Mouse (Mus musculus) stomach, embryonic 16.5 days (tissue): ENCODE results near the gene Dazap1. TPM values are rescaled to one million over a fixed set of nuclear protein-coding genes. Genes with fewer than 3 reads are reported as not detected.

Source experiments
- ATAC-seq: fragments of 200-750 bp; cut with Nextera tagmentation; 2 replicates; pipeline ENCODE4 v1.8.0; 2017; ENCODE audit warnings: moderate number of reproducible peaks, moderate TSS enrichment; ENCODE audit not compliant: insufficient read depth, low FRiP score
- H3K27ac ChIP-seq: fragments of 300-500 bp; sonication (generic); 2 replicates; pipeline ENCODE4 v1.5.1; 2014; ENCODE audit warnings: low read length
- H3K27me3 ChIP-seq: fragments of 300-500 bp; sonication (generic); 2 replicates; pipeline ENCODE4 v1.6.1; 2014; ENCODE audit warnings: low read length, control low read depth, mixed read lengths; ENCODE audit not compliant: control insufficient read depth, insufficient read depth
- H3K36me3 ChIP-seq: fragments of 300-500 bp; sonication (generic); 2 replicates; pipeline ENCODE4 v1.6.1; 2014; ENCODE audit warnings: low read length; ENCODE audit not compliant: control insufficient read depth, insufficient read depth
- H3K4me1 ChIP-seq: fragments of 300-500 bp; sonication (generic); 2 replicates; pipeline ENCODE4 v1.6.1; 2014; ENCODE audit warnings: low read length, control low read depth, mixed read lengths; ENCODE audit not compliant: control insufficient read depth, insufficient read depth
- H3K4me2 ChIP-seq: fragments of 300-500 bp; sonication (generic); 2 replicates; pipeline ENCODE4 v1.6.1; 2014; ENCODE audit warnings: low read depth, low read length, mixed read lengths
- H3K4me3 ChIP-seq: fragments of 300-500 bp; sonication (generic); replicated peaks from 2 replicates; pipeline ENCODE4 v1.5.1; 2014; ENCODE audit warnings: mild to moderate bottlenecking, low read length
- H3K9ac ChIP-seq: fragments of 300-500 bp; sonication (generic); 2 replicates; pipeline ENCODE4 v1.6.1; 2014; ENCODE audit warnings: low read length
- H3K9me3 ChIP-seq: fragments of 300-500 bp; sonication (generic); replicated peaks from 2 replicates; pipeline ENCODE4 v1.6.1; 2016; ENCODE audit warnings: low read length, control low read depth; ENCODE audit not compliant: control insufficient read depth
- WGBS: fragments of 180-500 bp; shearing (Covaris S2); extraction: QIAGEN DNeasy Blood & Tissue Kit; methylation state at CpG from one replicate; pipeline ENCODE4 v1.1.7; 2014; 5-methylcytosine and 5-hydroxymethylcytosine counted together
- polyA plus RNA-seq: library from polyadenylated mRNA; unstranded; fragments of >200 nt; fragmentation: Nextera tagmentation; extraction: Ambion mirVana; gene quantifications from 2 replicates; pipeline ENCODE4 v1.2.1, GENCODE M21; 2015

The Dazap1 gene
- polyA plus RNA-seq, 1 experiment from 2014 or later: 43.9 TPM

DNA sequence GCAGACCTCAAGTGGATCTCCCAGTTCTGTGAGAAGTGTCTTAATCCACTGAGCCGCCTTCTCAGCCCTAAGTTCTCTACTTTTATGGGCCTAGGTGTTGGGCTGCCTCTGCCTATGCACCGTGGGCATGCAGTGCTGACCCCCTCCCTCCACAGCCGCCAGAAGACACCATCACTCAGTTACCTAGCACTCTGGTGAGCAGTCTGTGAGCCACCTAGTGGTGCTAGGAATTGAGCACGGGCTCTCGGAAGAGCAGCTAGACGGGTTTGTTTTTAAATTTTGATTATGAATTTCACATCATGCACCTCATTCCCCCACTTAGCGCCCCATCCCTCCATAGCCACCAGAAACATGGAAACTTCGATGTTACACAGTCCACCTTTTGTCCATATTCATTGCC is 27.4 kb downstream of the Dazap1 start:
- Histone ChIP-seq H3K27me3 (no peaks in the 10 kb centered on the region), H3K9me3 (no peaks in the 10 kb centered on the region), H3K4me1 (peaks cover 8% of the 10 kb centered on the region), H3K27ac (0 out of 2 replicates have a peak overlapping the region, but pooled peaks have one; percentile 19), H3K9ac (no peak overlapping the region), H3K36me3 (peaks cover 7% of the 10 kb centered on the region; the same call in 1 of the 2 replicates), H3K4me2 (no peak overlapping the region), H3K4me3 (no peak overlapping the region)
- ATAC-seq: no peak
- WGBS: 64% methylated on average over 8 of the region's 8 CpGs

DNA sequence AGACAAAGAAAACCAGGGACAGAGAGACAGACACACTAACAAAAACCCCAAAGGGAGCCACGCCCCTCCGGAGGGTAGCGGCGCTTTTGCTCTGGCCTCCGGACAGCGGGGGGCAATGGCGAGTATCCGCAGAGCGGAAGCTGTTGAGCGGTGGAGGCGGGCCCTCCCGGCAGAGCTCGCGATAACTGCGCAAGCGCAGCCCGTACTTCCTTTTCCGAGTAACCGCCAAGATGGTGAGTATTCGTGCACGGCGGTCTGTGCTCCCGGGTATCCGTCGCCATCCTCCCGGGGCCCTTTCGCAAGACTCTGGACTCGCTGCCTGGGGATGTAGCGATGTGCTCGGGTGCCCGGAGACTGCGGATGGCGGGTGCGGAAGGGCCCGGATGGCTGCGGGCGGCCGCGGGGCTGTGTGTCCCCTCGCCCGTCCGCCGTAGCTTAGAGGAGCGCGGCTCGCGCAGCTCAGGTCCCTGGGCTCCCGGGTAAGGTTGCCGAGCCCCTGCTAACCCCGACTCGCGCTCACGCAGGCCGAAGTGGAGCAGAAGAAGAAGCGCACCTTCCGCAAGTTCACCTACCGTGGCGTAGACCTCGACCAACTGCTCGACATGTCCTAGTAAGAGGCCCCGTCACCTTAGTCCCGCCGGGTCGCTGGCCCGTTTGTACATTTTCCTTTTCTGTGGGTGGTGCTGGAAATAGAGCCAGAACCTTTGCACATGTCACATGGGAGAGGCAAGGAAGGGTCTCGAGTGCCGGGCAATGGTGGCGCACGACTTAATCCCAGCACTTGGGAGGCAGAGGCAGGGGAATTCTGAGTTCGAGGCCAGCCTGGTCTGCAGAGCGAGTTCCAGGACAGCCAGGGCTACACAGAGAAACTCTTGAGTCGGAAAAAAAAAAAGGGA is 31.2 kb downstream of the Dazap1 start, which contains the start of gene Rps15:
Gene Rps15 (plus strand): TSS at position 203 of the 896 bp plus-strand sequence.
- Histone ChIP-seq H3K36me3 (peaks cover 10% of the 10 kb centered on the region; the same call in 1 of the 2 replicates), H3K4me3 (peak within 1 kb of the TSS; percentile 90), H3K4me2 (peak within 1 kb of the TSS; percentile 100), H3K9me3 (no peaks in the 10 kb centered on the region), H3K27ac (peak within 1 kb of the TSS; percentile 81), H3K9ac (peak within 1 kb of the TSS; percentile 98), H3K27me3 (no peaks in the 10 kb centered on the region), H3K4me1 (peaks cover 15% of the 10 kb centered on the region)
- peak; percentile 89 for ATAC-seq
- whole genome bisulfite sequencing: under 1% methylated on average over 70 of the region's 72 CpGs

DNA sequence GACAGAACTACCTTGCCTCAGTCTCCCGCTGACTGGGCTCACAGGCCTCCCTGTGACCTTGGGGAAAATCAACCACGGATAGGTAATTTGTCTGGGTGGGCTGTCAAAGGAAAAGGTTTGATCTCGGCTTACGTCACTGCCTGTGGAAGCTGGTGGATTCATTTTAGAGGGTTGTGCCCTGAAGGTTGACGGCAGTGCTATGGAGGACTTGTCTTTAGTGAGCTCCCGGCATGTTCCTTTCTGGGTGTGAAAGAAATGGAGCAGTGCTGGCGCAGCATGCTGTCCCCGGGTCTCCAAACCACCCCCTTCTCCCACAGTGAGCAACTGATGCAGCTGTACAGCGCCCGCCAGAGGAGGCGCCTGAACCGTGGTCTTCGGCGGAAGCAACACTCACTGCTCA is 32.0 kb downstream of the Dazap1 start:
- peak overlapping the region; percentile 98 for H3K9ac ChIP-seq
- peak overlapping the region; percentile 81 for H3K27ac ChIP-seq
- WGBS: 18% methylated on average over 14 of the region's 14 CpGs
- peaks cover 6% of the 10 kb centered on the region for H3K27me3 ChIP-seq
- 0 out of 2 replicates have a peak, but pooled peaks cover 8% of the 10 kb centered on the region for H3K36me3 ChIP-seq
- peak overlapping the region; percentile 90 for H3K4me3 ChIP-seq
- ATAC-seq: no peak
- H3K4me2 ChIP-seq: peak overlapping the region; percentile 100
- H3K9me3 ChIP-seq: no peaks in the 10 kb centered on the region
- peaks cover 15% of the 10 kb centered on the region for H3K4me1 ChIP-seq

DNA sequence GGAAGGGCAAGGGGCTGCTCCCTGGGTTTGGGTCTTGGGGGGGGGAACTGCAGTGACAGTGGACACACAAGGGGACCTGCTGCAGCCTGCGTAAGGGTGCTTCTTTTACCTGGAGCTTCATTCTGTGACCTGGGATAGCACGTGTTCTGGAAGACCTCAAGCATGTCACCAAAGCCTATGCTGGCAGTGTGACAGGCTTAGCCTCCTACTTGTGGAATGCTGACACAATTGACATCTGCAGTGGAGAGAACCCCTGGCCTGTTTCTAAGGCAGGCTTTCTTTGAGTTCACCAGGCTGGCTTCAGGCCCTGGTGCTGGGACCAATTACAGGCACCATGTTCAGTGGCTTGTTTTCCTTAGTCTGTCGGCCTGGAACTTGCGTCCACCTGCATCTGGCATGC is 33.0 kb downstream of the Dazap1 start:
- no peaks in the 10 kb centered on the region for H3K9me3 ChIP-seq
- ATAC-seq: no peak
- H3K9ac ChIP-seq: no peak overlapping the region
- WGBS: 77% methylated on average over 4 of the region's 4 CpGs
- H3K4me3 ChIP-seq: no peak overlapping the region
- no peak overlapping the region for H3K27ac ChIP-seq
- peaks cover 16% of the 10 kb centered on the region for H3K27me3 ChIP-seq
- no peak overlapping the region for H3K4me2 ChIP-seq
- peaks cover 15% of the 10 kb centered on the region for H3K4me1 ChIP-seq
- H3K36me3 ChIP-seq: 0 out of 2 replicates have a peak, but pooled peaks cover 8% of the 10 kb centered on the region

DNA sequence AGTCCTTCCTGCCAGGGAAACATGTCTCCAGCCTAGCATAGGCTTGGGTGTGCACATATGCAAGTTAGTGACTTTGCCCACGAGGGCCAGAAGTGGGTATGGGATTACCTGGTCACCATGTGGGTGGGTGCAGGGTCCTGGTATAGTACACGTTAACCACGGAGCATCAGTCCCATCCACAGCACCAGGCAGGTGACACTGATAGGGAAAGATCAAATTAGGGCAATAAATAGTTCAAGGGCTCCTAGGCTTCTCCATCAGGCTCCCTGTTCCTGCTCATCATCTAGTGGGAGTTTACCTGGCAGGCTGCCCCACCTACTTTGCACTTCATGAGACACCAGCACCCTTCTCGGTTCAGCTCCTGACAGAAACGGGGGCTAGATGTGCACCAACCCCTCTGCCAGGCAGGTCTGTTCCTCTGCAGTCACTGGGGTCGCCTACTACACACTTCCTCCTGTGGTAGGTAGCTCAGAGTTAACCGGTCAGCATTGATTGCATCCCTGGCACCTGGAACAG is 33.6 kb downstream of the Dazap1 start:
- Histone ChIP-seq H3K27ac (no peak overlapping the region), H3K4me3 (no peak overlapping the region), H3K9me3 (no peaks in the 10 kb centered on the region), H3K27me3 (peaks cover 21% of the 10 kb centered on the region), H3K9ac (no peak overlapping the region), H3K4me2 (no peak overlapping the region), H3K36me3 (0 out of 2 replicates have a peak, but pooled peaks cover 8% of the 10 kb centered on the region), H3K4me1 (peaks cover 15% of the 10 kb centered on the region)
- ATAC-seq: no peak
- WGBS: 34% methylated on average over 7 of the region's 7 CpGs

DNA sequence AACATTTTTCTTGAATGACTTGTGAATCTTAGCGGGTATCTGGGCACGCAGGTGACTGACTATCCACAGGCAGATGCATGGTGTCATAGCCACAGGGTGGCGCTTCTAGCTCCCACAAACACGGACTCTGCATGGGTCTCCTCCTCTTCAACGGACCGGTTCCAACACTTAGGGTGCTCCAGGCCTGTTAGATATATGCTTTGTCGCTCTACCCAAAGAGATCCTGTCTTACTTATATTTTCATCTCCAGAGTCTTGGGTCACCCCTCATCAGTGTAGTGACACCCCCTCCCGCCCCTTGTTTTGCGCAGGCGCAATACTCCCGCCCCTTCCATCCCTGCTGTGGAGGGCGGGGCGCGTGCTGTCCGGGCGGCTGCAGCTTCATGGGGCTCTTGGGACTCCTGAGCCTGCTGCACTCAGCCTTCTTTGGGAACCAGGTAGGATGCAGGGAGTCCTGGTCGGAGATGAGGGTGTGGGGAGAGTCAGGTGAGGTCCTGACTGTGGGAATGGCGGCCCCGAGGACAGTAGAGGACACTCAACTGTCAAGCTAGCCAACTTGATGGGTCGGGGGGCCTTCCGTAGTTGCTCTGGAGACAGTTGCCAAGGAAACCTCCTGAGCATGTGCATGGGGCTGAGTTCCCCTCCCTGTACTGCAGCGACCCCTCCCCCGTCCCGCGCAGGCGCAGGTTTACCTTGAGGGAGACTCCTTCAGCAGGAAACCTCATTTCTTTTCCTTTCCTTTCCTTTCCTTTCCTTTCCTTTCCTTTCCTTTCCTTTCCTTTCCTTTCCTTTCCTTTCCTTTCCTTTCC is 34.5 kb downstream of the Dazap1 start, which contains the start of gene Apc2:
Gene Apc2 (plus strand): TSS at position 360 of the 808 bp plus-strand sequence.
- H3K9ac ChIP-seq: peak within 1 kb of the TSS; percentile 67
- no peaks in the 10 kb centered on the region for H3K9me3 ChIP-seq
- H3K4me3 ChIP-seq: peak within 1 kb of the TSS; percentile 43
- H3K4me2 ChIP-seq: peak within 1 kb of the TSS; percentile 77
- H3K27me3 ChIP-seq: peaks cover 31% of the 10 kb centered on the region
- WGBS: under 1% methylated on average over 26 of the region's 26 CpGs
- H3K27ac ChIP-seq: peak within 1 kb of the TSS; percentile 9; the same call in 1 of the 2 replicates
- 0 out of 2 replicates have a peak, but pooled peaks cover 8% of the 10 kb centered on the region for H3K36me3 ChIP-seq
- H3K4me1 ChIP-seq: peaks cover 15% of the 10 kb centered on the region
- peak; percentile 33; the same call in 1 of the 2 replicates for ATAC-seq

DNA sequence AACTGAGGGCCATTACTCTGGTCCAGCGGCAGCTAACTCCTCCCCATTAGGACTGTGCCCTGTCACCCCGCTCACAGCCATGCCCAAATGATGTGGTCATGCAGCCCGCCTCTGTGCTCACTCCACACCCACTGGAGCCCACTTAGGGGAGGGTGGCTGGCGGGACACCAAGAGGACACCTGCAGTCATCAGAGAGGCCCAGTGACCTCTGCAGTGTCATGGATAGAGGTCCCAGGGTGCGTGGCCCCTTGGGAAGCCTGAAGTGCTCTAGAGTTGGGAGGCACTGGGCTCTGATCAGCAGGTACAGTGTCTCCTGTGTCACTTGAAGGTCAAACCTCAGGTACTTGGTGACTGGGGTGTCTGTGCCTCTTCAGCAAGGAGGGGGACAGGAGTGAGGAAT is 35.5 kb downstream of the Dazap1 start:
- Histone ChIP-seq H3K9ac (0 out of 2 replicates have a peak overlapping the region, but pooled peaks have one; percentile 2), H3K4me1 (peaks cover 15% of the 10 kb centered on the region), H3K27me3 (peaks cover 39% of the 10 kb centered on the region), H3K36me3 (0 out of 2 replicates have a peak, but pooled peaks cover 8% of the 10 kb centered on the region), H3K4me2 (no peak overlapping the region), H3K9me3 (no peaks in the 10 kb centered on the region), H3K4me3 (no peak overlapping the region), H3K27ac (no peak overlapping the region)
- 79% methylated on average over 5 of the region's 5 CpGs for WGBS
- ATAC-seq: no peak

DNA sequence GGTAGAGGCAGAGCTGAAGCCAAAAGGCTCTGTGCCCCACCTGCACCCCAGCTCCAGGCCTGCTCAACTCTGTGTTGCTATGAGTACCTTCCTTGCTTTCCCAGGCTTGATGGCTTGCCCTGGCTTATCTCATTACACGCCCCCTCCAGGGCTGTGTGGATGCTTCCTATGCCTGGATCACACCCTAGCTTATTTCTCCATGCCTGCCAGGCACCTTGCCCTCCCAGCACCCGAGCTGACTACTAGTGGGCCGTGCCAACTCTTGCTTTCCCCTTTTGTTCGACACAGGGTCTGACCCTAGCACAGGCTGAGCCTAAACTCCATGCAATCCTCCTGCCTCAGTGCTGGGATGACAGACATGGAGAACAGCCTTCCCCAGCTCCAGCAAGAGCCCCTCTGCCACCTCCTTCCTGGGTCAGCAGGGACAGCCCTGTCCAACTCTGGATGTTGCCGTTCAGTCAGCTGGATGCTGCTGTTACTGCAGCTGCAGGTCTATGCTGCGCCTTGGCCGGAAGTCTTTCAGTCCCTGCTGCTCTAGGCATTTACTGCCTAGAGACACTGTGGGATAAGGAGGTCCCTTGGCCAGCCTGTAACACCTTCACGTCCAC is 36.3 kb downstream of the Dazap1 start:
- Histone ChIP-seq H3K9me3 (no peaks in the 10 kb centered on the region), H3K9ac (0 out of 2 replicates have a peak overlapping the region, but pooled peaks have one; percentile 1), H3K36me3 (0 out of 2 replicates have a peak, but pooled peaks cover 8% of the 10 kb centered on the region), H3K4me2 (no peak overlapping the region), H3K27ac (no peak overlapping the region), H3K4me3 (no peak overlapping the region), H3K27me3 (peaks cover 41% of the 10 kb centered on the region), H3K4me1 (peaks cover 19% of the 10 kb centered on the region)
- 70% methylated on average over 8 of the region's 8 CpGs for WGBS
- no peak for ATAC-seq
